Mouse (Mus musculus) embryonic facial prominence, embryonic 15.5 days (tissue): ENCODE measurements at regions not wholly inside any gene's neighbourhood (a gene's known extent, or its start where the extent isn't known, plus 50 kb on each side); places are given as distances from the start of the nearest gene placed in this dataset.

ENCODE experiments used
- ATAC-seq: fragments of 200-750 bp; cut with Nextera tagmentation; 2 replicates; pipeline ENCODE4 v1.8.0; 2017; ENCODE audit warnings: low read depth, moderate TSS enrichment; ENCODE audit not compliant: insufficient number of reproducible peaks, low FRiP score, low TSS enrichment
- H3K27ac ChIP-seq: fragments of 300-500 bp; sonication (generic); replicated peaks from 2 replicates; pipeline ENCODE4 v1.5.1; 2015; ENCODE audit warnings: mild to moderate bottlenecking, inconsistent platforms
- H3K27me3 ChIP-seq: fragments of 300-500 bp; sonication (generic); 2 replicates; pipeline ENCODE4 v1.6.1; 2015; ENCODE audit warnings: inconsistent platforms
- H3K36me3 ChIP-seq: fragments of 300-500 bp; sonication (generic); 2 replicates; pipeline ENCODE4 v1.6.1; 2015; ENCODE audit warnings: mild to moderate bottlenecking, inconsistent platforms
- H3K4me1 ChIP-seq: fragments of 300-500 bp; sonication (generic); 2 replicates; pipeline ENCODE4 v1.6.1; 2015; ENCODE audit warnings: inconsistent platforms
- H3K4me2 ChIP-seq: fragments of 300-500 bp; sonication (generic); replicated peaks from 2 replicates; pipeline ENCODE4 v1.6.1; 2015; ENCODE audit warnings: mild to moderate bottlenecking, inconsistent platforms
- H3K4me3 ChIP-seq: fragments of 300-500 bp; sonication (generic); replicated peaks from 2 replicates; pipeline ENCODE4 v1.5.1; 2015; ENCODE audit warnings: mild to moderate bottlenecking, inconsistent platforms
- H3K9ac ChIP-seq: fragments of 300-500 bp; sonication (generic); 2 replicates; pipeline ENCODE4 v1.6.1; 2015; ENCODE audit warnings: inconsistent platforms
- H3K9me3 ChIP-seq: fragments of 300-500 bp; sonication (generic); replicated peaks from 2 replicates; pipeline ENCODE4 v1.6.1; 2016; ENCODE audit warnings: inconsistent platforms
- WGBS: fragments of 180-500 bp; shearing (Covaris S2); methylation state at CpG from one replicate; pipeline ENCODE4 v1.1.7; 2015; 5-methylcytosine and 5-hydroxymethylcytosine counted together

- Histone ChIP-seq H3K27me3 (no peaks in the 10 kb centered on the region), H3K4me3 (no peak overlapping the region), H3K9me3 (no peaks in the 10 kb centered on the region), H3K27ac (no peak overlapping the region), H3K36me3 (no peaks in the 10 kb centered on the region), H3K9ac (no peak overlapping the region), H3K4me2 (no peak overlapping the region), H3K4me1 (peaks cover 6% of the 10 kb centered on the region; the same call in 1 of the 2 replicates)
- no peak for ATAC-seq
- 60% methylated on average over 8 of the region's 8 CpGs for WGBS
Measured at GRCm38 (mm10) chr2:9595236-9595850, 285.7 kb upstream of the 4930412O13Rik start.

- H3K27me3 ChIP-seq = no peaks in the 10 kb centered on the region
- H3K4me3 ChIP-seq = no peak overlapping the region
- H3K36me3 ChIP-seq = no peaks in the 10 kb centered on the region
- no peaks in the 10 kb centered on the region for H3K9me3 ChIP-seq
- no peak overlapping the region for H3K4me2 ChIP-seq
- ATAC-seq = no peak
- H3K4me1 ChIP-seq = peaks cover 6% of the 10 kb centered on the region; the same call in 1 of the 2 replicates
- H3K9ac ChIP-seq = no peak overlapping the region
- 64% methylated on average over 12 of the region's 12 CpGs for WGBS
- H3K27ac ChIP-seq = no peak overlapping the region
Measured at GRCm38 (mm10) chr2:9596135-9596534, 284.9 kb upstream of the 4930412O13Rik start.

GRCm38 (mm10) chr2:9604984-9605383 is 276.1 kb upstream of the 4930412O13Rik start:
- Histone ChIP-seq H3K27me3 (no peaks in the 10 kb centered on the region), H3K27ac (no peak overlapping the region), H3K4me3 (no peak overlapping the region), H3K9ac (no peak overlapping the region), H3K4me2 (no peak overlapping the region), H3K9me3 (no peaks in the 10 kb centered on the region), H3K4me1 (no peaks in the 10 kb centered on the region), H3K36me3 (no peaks in the 10 kb centered on the region)
- 69% methylated on average over 6 of the region's 6 CpGs for WGBS
- no peak for ATAC-seq

GRCm38 (mm10) chr2:9607547-9607946 is 273.5 kb upstream of the 4930412O13Rik start:
- no peaks in the 10 kb centered on the region for H3K9me3 ChIP-seq
- H3K4me2 ChIP-seq = no peak overlapping the region
- H3K9ac ChIP-seq = no peak overlapping the region
- H3K36me3 ChIP-seq = no peaks in the 10 kb centered on the region
- H3K4me1 ChIP-seq = no peaks in the 10 kb centered on the region
- no peak overlapping the region for H3K4me3 ChIP-seq
- no peak for ATAC-seq
- no peaks in the 10 kb centered on the region for H3K27me3 ChIP-seq
- 86% methylated on average over 2 of the region's 2 CpGs for WGBS
- no peak overlapping the region for H3K27ac ChIP-seq

- H3K9me3 ChIP-seq = no peaks in the 10 kb centered on the region
- no peak for ATAC-seq
- H3K9ac ChIP-seq = no peak overlapping the region
- H3K27ac ChIP-seq = no peak overlapping the region
- 70% methylated on average over 2 of the region's 2 CpGs for WGBS
- no peak overlapping the region for H3K4me2 ChIP-seq
- no peaks in the 10 kb centered on the region for H3K27me3 ChIP-seq
- H3K4me3 ChIP-seq = no peak overlapping the region
- H3K4me1 ChIP-seq = no peaks in the 10 kb centered on the region
- H3K36me3 ChIP-seq = no peaks in the 10 kb centered on the region
Measured at GRCm38 (mm10) chr2:9614415-9614814, 266.6 kb upstream of the 4930412O13Rik start.

- H3K4me2 ChIP-seq = no peak overlapping the region
- H3K4me1 ChIP-seq = peaks cover 6% of the 10 kb centered on the region
- H3K27ac ChIP-seq = no peak overlapping the region
- ATAC-seq = no peak
- no peaks in the 10 kb centered on the region for H3K27me3 ChIP-seq
- H3K9me3 ChIP-seq = no peaks in the 10 kb centered on the region
- WGBS = 70% methylated on average over 5 of the region's 5 CpGs
- no peaks in the 10 kb centered on the region for H3K36me3 ChIP-seq
- H3K4me3 ChIP-seq = no peak overlapping the region
- no peak overlapping the region for H3K9ac ChIP-seq
Measured at GRCm38 (mm10) chr2:9616292-9616691, 264.8 kb upstream of the 4930412O13Rik start.

- Histone ChIP-seq H3K9me3 (no peaks in the 10 kb centered on the region), H3K36me3 (no peaks in the 10 kb centered on the region), H3K4me3 (no peak overlapping the region), H3K27ac (peak overlapping the region; percentile 31; the same call in 1 of the 2 replicates), H3K27me3 (no peaks in the 10 kb centered on the region), H3K4me1 (peaks cover 7% of the 10 kb centered on the region), H3K4me2 (no peak overlapping the region), H3K9ac (no peak overlapping the region)
- ATAC-seq = peak; percentile 67
- 56% methylated on average over 21 of the region's 21 CpGs for WGBS
Measured at GRCm38 (mm10) chr2:9620303-9621244, 260.5 kb upstream of the 4930412O13Rik start.

GRCm38 (mm10) chr2:9623702-9624101 is 257.4 kb upstream of the 4930412O13Rik start:
- 83% methylated on average over 2 of the region's 2 CpGs for WGBS
- H3K4me1 ChIP-seq = peaks cover 7% of the 10 kb centered on the region
- no peaks in the 10 kb centered on the region for H3K9me3 ChIP-seq
- no peaks in the 10 kb centered on the region for H3K36me3 ChIP-seq
- no peak for ATAC-seq
- H3K4me2 ChIP-seq = no peak overlapping the region
- H3K9ac ChIP-seq = no peak overlapping the region
- no peak overlapping the region for H3K4me3 ChIP-seq
- H3K27ac ChIP-seq = no peak overlapping the region
- H3K27me3 ChIP-seq = no peaks in the 10 kb centered on the region

- Histone ChIP-seq H3K4me1 (peaks cover 4% of the 10 kb centered on the region), H3K36me3 (no peaks in the 10 kb centered on the region), H3K4me3 (no peak overlapping the region), H3K9ac (no peak overlapping the region), H3K27me3 (no peaks in the 10 kb centered on the region), H3K4me2 (no peak overlapping the region), H3K27ac (no peak overlapping the region), H3K9me3 (no peaks in the 10 kb centered on the region)
- WGBS = 81% methylated on average over 3 of the region's 3 CpGs
- ATAC-seq = no peak
Measured at GRCm38 (mm10) chr2:9628026-9628425, 253.0 kb upstream of the 4930412O13Rik start.

GRCm38 (mm10) chr2:9632719-9633446 is 248.2 kb upstream of the 4930412O13Rik start:
- no peak overlapping the region for H3K27ac ChIP-seq
- peaks cover 7% of the 10 kb centered on the region for H3K4me1 ChIP-seq
- H3K4me3 ChIP-seq = 0 out of 2 replicates have a peak overlapping the region, but pooled peaks have one; percentile 6
- no peak for ATAC-seq
- 0 out of 2 replicates have a peak, but pooled peaks cover 2% of the 10 kb centered on the region for H3K27me3 ChIP-seq
- H3K36me3 ChIP-seq = no peaks in the 10 kb centered on the region
- no peaks in the 10 kb centered on the region for H3K9me3 ChIP-seq
- WGBS = 18% methylated on average over 15 of the region's 15 CpGs
- H3K9ac ChIP-seq = no peak overlapping the region
- peak overlapping the region; percentile 29 for H3K4me2 ChIP-seq

GRCm38 (mm10) chr2:9639262-9639661 is 241.8 kb upstream of the 4930412O13Rik start:
- Histone ChIP-seq H3K4me3 (no peak overlapping the region), H3K36me3 (no peaks in the 10 kb centered on the region), H3K4me2 (no peak overlapping the region), H3K27me3 (no peaks in the 10 kb centered on the region), H3K9ac (no peak overlapping the region), H3K4me1 (no peaks in the 10 kb centered on the region), H3K27ac (no peak overlapping the region), H3K9me3 (no peaks in the 10 kb centered on the region)
- 44% methylated on average over 5 of the region's 5 CpGs for WGBS
- no peak for ATAC-seq
